Mouse (Mus musculus) kidney, postnatal 0 days (tissue): Measurements from ENCODE around the gene Vmn2r35. TPM values are rescaled to one million over a fixed set of nuclear protein-coding genes. Genes with fewer than 3 reads are reported as not detected.
"Not testable (repeated sequence)": the region's sequence is repeated elsewhere in the genome, so short reads cannot be mapped to it uniquely, and the experiment has no call there.

Experiments
- ATAC-seq: fragments of 200-750 bp; cut with Nextera tagmentation; replicated peaks from 2 replicates; pipeline ENCODE4 v1.8.0; 2017; ENCODE audit warnings: low read depth, moderate number of reproducible peaks, moderate TSS enrichment, moderate library complexity; ENCODE audit not compliant: low FRiP score
- DNase-seq: peaks from one replicate; pipeline ENCODE4 v3.0.0-alpha.2; 2016; ENCODE audit warnings: low spot score
- H3K27ac ChIP-seq: fragments of 300-500 bp; sonication (generic); 2 replicates; pipeline ENCODE4 v1.5.1; 2014; ENCODE audit warnings: mild to moderate bottlenecking
- H3K27me3 ChIP-seq: fragments of 300-500 bp; sonication (generic); 2 replicates; pipeline ENCODE4 v1.6.1; 2014; ENCODE audit warnings: low read length, mixed read lengths; ENCODE audit not compliant: insufficient read depth
- H3K36me3 ChIP-seq: fragments of 300-500 bp; sonication (generic); 2 replicates; pipeline ENCODE4 v1.6.1; 2014; ENCODE audit warnings: low read length, mixed read lengths; ENCODE audit not compliant: insufficient read depth
- H3K4me1 ChIP-seq: fragments of 300-500 bp; sonication (generic); replicated peaks from 2 replicates; pipeline ENCODE4 v1.6.1; 2014; ENCODE audit warnings: antibody characterized with exemption, low read length, mixed read lengths; ENCODE audit not compliant: insufficient read depth
- H3K4me2 ChIP-seq: fragments of 300-500 bp; sonication (generic); 2 replicates; pipeline ENCODE4 v1.6.1; 2014; ENCODE audit warnings: mild to moderate bottlenecking, low read length, moderate library complexity, mixed read lengths
- H3K4me3 ChIP-seq: fragments of 300-500 bp; sonication (generic); replicated peaks from 2 replicates; pipeline ENCODE4 v1.5.1; 2014; ENCODE audit warnings: low read depth, low read length
- H3K9ac ChIP-seq: fragments of 300-500 bp; sonication (generic); 2 replicates; pipeline ENCODE4 v1.6.1; 2014; ENCODE audit warnings: low read depth, low read length
- H3K9me3 ChIP-seq: fragments of 300-500 bp; sonication (generic); replicated peaks from 2 replicates; pipeline ENCODE4 v1.6.1; 2016; ENCODE audit warnings: low read length, inconsistent platforms, mixed read lengths
- WGBS: fragments of 180-500 bp; shearing (Covaris S2); extraction: QIAGEN DNeasy Blood & Tissue Kit; methylation state at CpG from one replicate; pipeline ENCODE4 v1.1.7; 2014; 5-methylcytosine and 5-hydroxymethylcytosine counted together
- polyA plus RNA-seq: library from polyadenylated mRNA; unstranded; fragments of >200 nt; fragmentation: Nextera tagmentation; extraction: Ambion mirVana; gene quantifications from 2 replicates; pipeline ENCODE4 v1.2.1, GENCODE M21; 2015

Vmn2r35 gene
- polyA plus RNA-seq, result not detected in 2 replicates

GRCm38 (mm10) chr7:7819767-7820166 lies at the start of gene Vmn2r35:
Gene Vmn2r35, minus strand, starts transcription at chr7:7819867.
- not testable (repeated sequence) for H3K4me3 ChIP-seq, DNase-seq, H3K4me1 ChIP-seq, H3K27ac ChIP-seq, H3K9ac ChIP-seq, H3K27me3 ChIP-seq, H3K4me2 ChIP-seq, ATAC-seq, H3K9me3 ChIP-seq, H3K36me3 ChIP-seq
- WGBS, result no CpG with 5 or more reads among the region's 1 CpGs

DNA sequence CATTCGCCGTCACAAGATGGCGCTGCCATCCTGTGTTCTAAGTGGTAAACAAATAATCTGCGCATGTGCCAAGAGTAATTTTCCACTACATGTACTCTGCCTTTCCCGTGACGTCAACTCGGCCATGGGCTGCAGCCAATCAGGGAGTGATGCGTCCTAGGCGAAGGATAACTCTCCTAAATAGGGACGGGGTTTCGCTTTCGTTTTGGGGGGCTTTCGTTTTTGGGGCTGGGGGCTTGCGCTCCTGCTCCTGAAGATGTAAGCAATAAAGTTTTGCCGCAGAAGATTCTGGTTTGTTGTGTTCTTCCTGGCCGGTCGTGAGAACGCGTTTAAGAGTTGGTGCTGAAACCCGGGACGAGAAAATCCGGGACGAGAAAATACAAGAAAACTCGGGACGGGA lies 25.5 kb downstream of the Vmn2r35 start:
- not testable (repeated sequence) for H3K27me3 ChIP-seq, ATAC-seq, H3K36me3 ChIP-seq, H3K4me2 ChIP-seq, H3K27ac ChIP-seq, H3K9ac ChIP-seq, H3K4me3 ChIP-seq, H3K9me3 ChIP-seq, H3K4me1 ChIP-seq, DNase-seq
- 90% methylated on average over 2 of the region's 25 CpGs for WGBS

Other genes starting within 250 kb of the Vmn2r35 start
- not detected in 2 replicates for gene Vmn2r34, start 130.4 kb downstream of the Vmn2r35 start, polyA plus RNA-seq
- not detected in 2 replicates for gene Vmn2r36, start 82.6 kb upstream of the Vmn2r35 start, polyA plus RNA-seq